Mouse (Mus musculus) liver, postnatal 0 days (tissue): ENCODE measurements around the gene Ercc6.

Experiments used
- CTCF ChIP-seq: sonication (generic); IDR thresholded peaks from 2 replicates; pipeline ENCODE4 v1.5.1; 2016; ENCODE audit warnings: antibody characterized with exemption, low read depth
- EP300 ChIP-seq: IDR thresholded peaks from 2 replicates; pipeline ENCODE4 v1.6.1; 2016; ENCODE audit warnings: antibody characterized with exemption, low read depth, mild to moderate bottlenecking

- peak; percentile 94 for TF ChIP-seq CTCF
- no peak for TF ChIP-seq EP300
Measured at GRCm38 (mm10) chr14:32587013-32587784, 73.9 kb downstream of the Ercc6 start.
